Mouse (Mus musculus) liver, embryonic 14.5 days (tissue): ENCODE results near the gene Sapcd2. TPM values are rescaled to one million over a fixed set of nuclear protein-coding genes. Genes with fewer than 3 reads are reported as not detected.
"Not testable (repeated sequence)": the region's sequence is repeated elsewhere in the genome, so short reads cannot be mapped to it uniquely, and the experiment has no call there.

Experiments
- ATAC-seq: fragments of 200-750 bp; cut with Nextera tagmentation; 2 replicates; pipeline ENCODE4 v1.8.0; 2017; ENCODE audit warnings: moderate number of reproducible peaks, mild to moderate bottlenecking, moderate library complexity; ENCODE audit not compliant: insufficient read depth
- DNase-seq, 3 experiments: peaks; one replicate each; pipeline ENCODE4 v3.0.0-alpha.2; 2012 to 2013; ENCODE audit warnings: low read depth in 3 of 3, low spot score in 3 of 3
- H3K27ac ChIP-seq: fragments of 300-500 bp; sonication (generic); 2 replicates; pipeline ENCODE4 v1.5.1; 2014; ENCODE audit warnings: moderate library complexity, mild to moderate bottlenecking, control low read depth, inconsistent platforms
- H3K27me3 ChIP-seq: fragments of 300-500 bp; sonication (generic); 2 replicates; pipeline ENCODE4 v1.6.1; 2014; ENCODE audit warnings: mild to moderate bottlenecking, low read length, moderate library complexity; ENCODE audit not compliant: control insufficient read depth, insufficient read depth
- H3K36me3 ChIP-seq: fragments of 300-500 bp; sonication (generic); replicated peaks from 2 replicates; pipeline ENCODE4 v1.6.1; 2014; ENCODE audit warnings: low read depth; ENCODE audit not compliant: control insufficient read depth, insufficient read depth
- H3K4me1 ChIP-seq, 2 experiments: fragments of 200-500 bp in 1 of 2; fragments of 300-500 bp in 1 of 2; sonication (generic) in 1 of 2; replicated peaks; 2 replicates each; pipeline ENCODE4 v1.6.1; 2012 to 2014; ENCODE audit warnings: antibody characterized with exemption in 1 of 2, inconsistent platforms in 1 of 2, low read length in 1 of 2; ENCODE audit not compliant: control insufficient read depth in 2 of 2, insufficient read depth in 2 of 2
- H3K4me2 ChIP-seq: fragments of 300-500 bp; sonication (generic); 2 replicates; pipeline ENCODE4 v1.6.1; 2014; ENCODE audit warnings: low read depth, mild to moderate bottlenecking, control low read depth, moderate library complexity
- H3K4me3 ChIP-seq, 2 experiments: fragments of 200-500 bp in 1 of 2; fragments of 300-500 bp in 1 of 2; sonication (generic) in 1 of 2; 2 replicates each; pipeline ENCODE4 v1.5.1; 2012 to 2014; ENCODE audit warnings: low read depth in 2 of 2, low read length in 2 of 2, mild to moderate bottlenecking in 2 of 2, control low read depth in 1 of 2, inconsistent platforms in 1 of 2, moderate library complexity in 1 of 2; ENCODE audit not compliant: insufficient read depth in 1 of 2
- H3K9ac ChIP-seq: fragments of 300-500 bp; sonication (generic); replicated peaks from 2 replicates; pipeline ENCODE4 v1.6.1; 2014; ENCODE audit warnings: mild to moderate bottlenecking, control low read depth, moderate library complexity
- H3K9me3 ChIP-seq: fragments of 300-500 bp; sonication (generic); 2 replicates; pipeline ENCODE4 v1.6.1; 2016; ENCODE audit warnings: low read length, mixed read lengths; ENCODE audit not compliant: control insufficient read depth
- CTCF ChIP-seq: IDR thresholded peaks from 2 replicates; pipeline ENCODE4 v1.5.1; 2016; ENCODE audit warnings: antibody characterized with exemption, low read depth, control low read depth
- EP300 ChIP-seq: IDR thresholded peaks from 2 replicates; pipeline ENCODE4 v1.6.1; 2016; ENCODE audit warnings: antibody characterized with exemption, low read depth
- WGBS: fragments of 180-500 bp; shearing (Covaris S2); extraction: QIAGEN DNeasy Blood & Tissue Kit; methylation state at CpG from one replicate; pipeline ENCODE4 v1.1.7; 2014; ENCODE audit not compliant: insufficient replicate concordance; 5-methylcytosine and 5-hydroxymethylcytosine counted together
- polyA plus RNA-seq, 2 experiments: library from polyadenylated mRNA; depleted of rRNA in 1 of 2; stranded (reverse) in 1 of 2; unstranded in 1 of 2; fragments of >200 nt; fragmentation: Nextera tagmentation in 1 of 2; extraction: Ambion mirVana in 1 of 2; gene quantifications; 2 replicates each; pipeline versions ENCODE4 v1.2.1 to v1.2.3; 2012 to 2014

Sapcd2 gene
- polyA plus RNA-seq, 2 experiments: 17.9 to 20.1 TPM

- H3K9me3 ChIP-seq: no peaks in the 10 kb centered on the region
- H3K9ac ChIP-seq: no peak overlapping the region
- ATAC-seq (no peak), DNase-seq (no peak)
- H3K36me3 ChIP-seq: no peaks in the 10 kb centered on the region
- H3K4me2 ChIP-seq: no peak overlapping the region
- TF ChIP-seq EP300: no peak
- no peak for TF ChIP-seq CTCF
- peaks cover 51% of the 10 kb centered on the region for H3K27me3 ChIP-seq
- H3K4me3 ChIP-seq: no peak overlapping the region
- WGBS: 56% methylated on average over 4 of the region's 4 CpGs
- H3K27ac ChIP-seq: no peak overlapping the region
- H3K4me1 ChIP-seq: no peaks in the 10 kb centered on the region
Observed at GRCm38 (mm10) chr2:25403994-25404393, 31.9 kb downstream of the Sapcd2 start.

- Histone ChIP-seq H3K27me3 (peaks cover 11% of the 10 kb centered on the region), H3K27ac (no peak overlapping the region), H3K4me3 (no peak overlapping the region), H3K9me3 (no peaks in the 10 kb centered on the region), H3K9ac (no peak overlapping the region), H3K4me1 (no peaks in the 10 kb centered on the region), H3K36me3 (no peaks in the 10 kb centered on the region), H3K4me2 (no peak overlapping the region)
- 64% methylated on average over 10 of the region's 10 CpGs for WGBS
- DNase-seq (no peak), ATAC-seq (no peak)
- TF ChIP-seq EP300 (no peak), CTCF (no peak)
Observed at GRCm38 (mm10) chr2:25408908-25409307, 36.8 kb downstream of the Sapcd2 start.

- not testable (repeated sequence) for H3K27me3 ChIP-seq, DNase-seq, H3K27ac ChIP-seq, H3K4me1 ChIP-seq, H3K9ac ChIP-seq, H3K4me2 ChIP-seq, H3K9me3 ChIP-seq, ATAC-seq, H3K4me3 ChIP-seq, H3K36me3 ChIP-seq
- peak; percentile 27 for TF ChIP-seq CTCF
Observed at GRCm38 (mm10) chr2:25413436-25413835, 41.3 kb downstream of the Sapcd2 start.

- TF ChIP-seq EP300: no peak
- TF ChIP-seq CTCF: no peak
- no peak overlapping the region for H3K9ac ChIP-seq
- no peak overlapping the region for H3K27ac ChIP-seq
- WGBS: 36% methylated on average over 3 of the region's 3 CpGs
- ATAC-seq: no peak
- H3K4me3 ChIP-seq: no peak overlapping the region
- no peaks in the 10 kb centered on the region for H3K36me3 ChIP-seq
- no peaks in the 10 kb centered on the region for H3K9me3 ChIP-seq
- no peak overlapping the region for H3K4me2 ChIP-seq
- H3K27me3 ChIP-seq: no peaks in the 10 kb centered on the region
- DNase-seq: no peak
- no peaks in the 10 kb centered on the region for H3K4me1 ChIP-seq
Observed at GRCm38 (mm10) chr2:25417426-25417825, 45.3 kb downstream of the Sapcd2 start.

GRCm38 (mm10) chr2:25421896-25422295, 49.8 kb downstream of the Sapcd2 start:
- ATAC-seq: no peak
- WGBS: 18% methylated on average over 3 of the region's 3 CpGs
- no peak overlapping the region for H3K9ac ChIP-seq

More at GRCm38 (mm10) chr2:25421896-25422295, 49.8 kb downstream of the Sapcd2 start:
- Histone ChIP-seq H3K9me3 (no peaks in the 10 kb centered on the region), H3K27me3 (no peaks in the 10 kb centered on the region), H3K36me3 (no peaks in the 10 kb centered on the region), H3K4me2 (no peak overlapping the region), H3K4me3 (no peak overlapping the region), H3K27ac (no peak overlapping the region), H3K4me1 (no peaks in the 10 kb centered on the region)
- peak; percentile 19 to 24 (median 22) for DNase-seq
- peak; percentile 70 for TF ChIP-seq CTCF
- no peak for TF ChIP-seq EP300
